Mouse (Mus musculus): ENCODE results near the gene Ccdc151.

Gene Ccdc151

DNA sequence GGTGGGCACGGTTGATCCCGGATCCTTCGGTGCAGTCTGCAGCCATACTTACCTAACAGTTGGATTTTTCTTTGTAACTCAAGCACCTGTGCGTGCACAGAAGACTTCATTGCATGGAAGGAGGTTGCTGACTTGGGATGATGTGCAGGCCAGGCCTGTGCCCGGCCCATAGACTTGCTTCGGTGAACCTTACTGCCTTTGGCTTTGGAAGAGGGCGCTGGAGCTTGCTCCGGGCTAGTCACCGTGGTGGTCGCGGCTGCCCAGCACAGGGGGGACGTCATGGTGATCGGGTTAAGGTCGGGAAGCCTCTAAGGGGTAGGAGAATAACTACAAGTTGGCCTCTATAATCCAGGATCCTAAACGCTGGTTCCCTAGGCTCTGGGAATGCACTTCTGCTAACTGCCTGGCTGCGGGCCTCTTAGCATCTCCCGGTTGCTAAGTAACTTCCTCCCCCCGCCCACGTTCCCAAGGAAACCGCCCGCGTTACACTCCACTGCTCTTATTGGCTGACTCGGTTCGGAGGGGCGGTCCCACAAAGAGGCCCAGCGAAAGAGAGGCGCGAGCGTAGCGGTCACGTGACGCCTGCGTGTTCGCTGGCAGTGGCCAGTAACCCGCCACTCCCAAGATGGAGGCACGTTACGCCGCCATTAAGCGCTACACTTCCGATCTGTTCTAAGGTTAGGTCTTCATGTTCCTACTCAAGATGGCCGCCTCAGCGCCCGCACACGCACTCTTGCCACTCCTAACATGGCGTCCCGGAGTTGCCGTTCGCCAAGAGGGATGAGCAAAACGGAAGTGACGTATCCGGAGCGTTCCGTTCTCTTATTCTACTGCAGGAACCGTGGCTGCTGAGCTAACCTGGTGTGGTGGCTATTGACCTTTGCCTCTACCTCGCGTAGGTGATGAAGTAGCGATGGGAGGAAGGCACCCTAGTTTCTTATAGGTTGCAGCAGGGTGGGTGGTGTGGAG is at the start of gene Ccdc151, which contains the start of gene Prkcsh:
Gene Ccdc151 (minus strand): TSS at position 441 of the 969 bp plus-strand sequence.
Gene Prkcsh (plus strand): TSS at position 613 of the 969 bp plus-strand sequence.
- in situ Hi-C loops (cut with MboI, MseI), result no loop called here

DNA sequence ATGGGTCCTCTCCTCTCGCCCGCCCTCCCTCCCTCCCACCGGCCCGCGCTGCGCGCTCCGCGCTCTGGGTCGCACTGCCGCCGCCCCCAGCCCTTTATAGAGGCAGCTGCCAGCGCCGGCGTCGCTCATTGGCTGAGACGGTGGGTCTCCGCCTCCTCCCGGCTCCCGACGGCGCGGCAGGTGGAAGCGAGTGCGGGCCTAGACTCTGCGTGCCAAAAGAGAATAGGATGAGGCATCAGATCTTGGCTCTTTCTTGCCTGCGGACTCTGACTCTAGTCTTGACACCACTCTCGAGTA is 49.5 kb upstream of the Ccdc151 start, which contains the start of gene Elavl3:
Gene Elavl3 (minus strand): TSS at position 66 of the 297 bp plus-strand sequence.
- in situ Hi-C loops (cut with MboI, MseI), result no loop called here

DNA sequence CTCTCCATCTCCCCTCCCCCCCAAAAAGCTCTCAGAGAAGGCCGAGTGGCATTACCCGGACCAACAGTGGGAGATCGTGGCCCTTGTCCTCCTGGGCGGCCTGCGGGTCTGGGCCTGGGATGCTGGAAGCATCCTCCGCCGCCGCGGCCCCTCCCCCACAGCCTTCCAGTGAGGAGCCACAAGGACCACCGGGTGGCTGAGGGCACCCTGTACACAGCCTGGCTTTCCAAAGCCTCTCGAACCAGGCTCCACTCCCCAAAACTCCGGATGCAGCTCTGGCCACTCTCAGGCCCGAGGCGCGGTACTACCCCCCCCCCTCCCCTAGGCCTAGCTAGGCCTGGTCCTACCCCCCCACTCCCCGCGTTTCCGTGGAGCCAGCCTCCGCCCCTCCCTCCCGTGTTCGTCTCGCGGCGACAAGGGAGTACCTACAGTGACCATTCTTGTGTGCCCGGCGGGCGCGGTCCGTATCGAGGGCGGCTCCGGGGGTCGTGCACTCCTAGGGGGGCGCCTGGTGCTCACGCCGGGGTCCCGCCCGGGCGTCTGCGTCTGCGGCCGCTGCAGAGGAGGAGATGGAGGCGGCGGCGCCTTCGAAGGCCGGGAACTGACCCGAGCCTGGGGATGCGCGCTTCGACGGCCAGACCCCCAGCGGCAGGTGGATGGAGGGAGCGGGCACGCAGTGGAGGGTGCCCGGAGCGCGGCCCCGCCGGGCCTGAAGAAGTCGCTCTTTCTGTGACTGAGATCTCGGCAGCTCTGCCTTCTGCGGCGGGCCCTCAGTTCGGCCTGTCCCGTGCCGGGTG is 48.9 kb upstream of the Ccdc151 start:
- in situ Hi-C loops (cut with MboI, MseI), result no loop called here

DNA sequence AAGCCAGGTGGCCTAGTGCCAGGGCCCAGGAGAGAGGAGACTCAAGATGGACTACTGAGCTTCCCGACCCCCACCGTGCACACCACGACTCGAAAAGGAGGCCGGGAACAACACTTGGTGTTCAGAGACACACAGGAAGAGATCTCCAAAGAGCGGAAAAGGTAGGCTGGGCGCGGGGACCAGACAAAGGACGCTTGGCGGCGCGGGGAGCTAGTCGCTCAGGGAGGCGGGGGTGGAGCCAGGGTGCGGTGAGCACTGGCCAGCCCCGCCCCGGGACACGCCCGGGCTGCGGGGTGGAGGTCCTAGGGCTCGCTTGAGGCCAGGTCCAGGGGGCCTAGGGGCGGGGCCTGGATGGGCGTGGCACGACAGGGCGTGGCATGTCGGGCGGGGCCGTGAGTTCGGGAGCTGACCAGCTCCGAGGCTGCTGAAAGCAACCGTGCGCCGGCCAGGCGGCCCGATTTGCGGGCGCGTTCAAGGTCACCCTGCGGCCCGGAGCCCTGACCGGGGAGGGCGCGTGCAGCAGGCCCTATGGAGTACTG is 48.0 kb upstream of the Ccdc151 start:
- in situ Hi-C loops (cut with MboI, MseI), result no loop called here

DNA sequence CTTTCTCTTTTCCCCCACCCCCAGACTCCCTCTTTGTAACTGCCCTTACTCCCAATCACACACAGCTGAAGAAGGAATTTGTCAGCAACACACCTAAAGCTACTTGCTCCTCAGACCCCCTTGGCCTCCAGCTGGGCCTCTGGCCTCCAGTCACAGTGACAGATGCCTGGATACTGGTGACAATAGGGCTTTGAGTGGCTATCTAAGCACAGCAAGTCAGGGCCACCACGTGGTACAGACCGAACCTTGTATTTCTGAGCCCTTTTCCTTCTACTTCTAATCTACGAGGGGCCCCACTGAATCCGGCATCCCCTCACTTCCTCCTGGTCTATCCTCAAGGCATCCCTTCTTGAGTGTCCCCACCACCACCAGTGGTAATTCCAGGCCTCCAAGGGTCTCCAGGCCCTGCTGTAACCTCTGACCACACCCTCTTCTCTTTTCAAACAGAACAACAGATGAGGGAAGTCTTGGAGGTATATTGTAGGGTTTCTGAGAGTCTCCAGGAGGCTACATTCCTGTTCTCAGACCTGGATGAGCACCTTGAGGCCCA is 47.4 kb upstream of the Ccdc151 start:
- in situ Hi-C loops (cut with MboI, MseI), result no loop called here

DNA sequence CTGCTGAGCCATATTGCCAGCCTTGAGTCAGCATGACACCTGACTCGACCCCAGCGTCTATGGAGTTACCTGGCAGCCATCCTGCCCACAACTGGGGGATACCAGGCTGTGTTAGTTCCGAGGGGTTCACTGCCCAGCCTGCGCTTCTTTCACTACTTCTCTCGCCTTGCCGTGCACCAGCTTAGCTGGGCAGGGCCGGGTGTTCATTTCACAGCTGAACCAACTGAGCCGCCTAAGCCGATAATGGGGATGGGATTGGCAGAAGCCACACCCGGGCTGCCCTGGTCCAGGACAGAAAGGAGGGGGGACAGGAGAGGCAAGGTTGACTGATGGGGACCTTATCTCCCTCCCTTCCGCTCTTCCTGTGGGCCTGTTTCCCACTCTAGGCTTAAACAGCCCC is 46.9 kb upstream of the Ccdc151 start:
- in situ Hi-C loops (cut with MboI, MseI), result no loop called here

DNA sequence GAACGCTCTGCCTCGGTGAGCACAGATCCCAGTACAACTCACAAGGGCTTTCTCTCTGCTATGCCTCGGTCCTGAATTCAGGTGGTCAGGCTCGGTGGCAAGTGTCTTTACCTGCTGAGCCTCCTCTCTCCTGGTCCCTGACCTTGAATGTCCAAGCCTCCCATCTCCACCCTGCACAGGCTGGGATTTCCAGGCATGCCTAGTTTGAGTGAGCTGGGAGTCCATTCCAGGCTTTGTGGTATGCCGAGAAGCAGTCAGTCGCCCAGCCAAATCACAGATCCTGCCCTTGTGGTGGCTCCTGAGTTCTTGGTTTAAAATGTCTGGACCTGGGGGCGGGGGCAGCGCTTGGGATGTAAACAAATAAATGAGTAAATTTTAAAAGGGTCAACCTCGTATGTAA is 44.9 kb upstream of the Ccdc151 start:
- in situ Hi-C loops (cut with MboI, MseI), result no loop called here

DNA sequence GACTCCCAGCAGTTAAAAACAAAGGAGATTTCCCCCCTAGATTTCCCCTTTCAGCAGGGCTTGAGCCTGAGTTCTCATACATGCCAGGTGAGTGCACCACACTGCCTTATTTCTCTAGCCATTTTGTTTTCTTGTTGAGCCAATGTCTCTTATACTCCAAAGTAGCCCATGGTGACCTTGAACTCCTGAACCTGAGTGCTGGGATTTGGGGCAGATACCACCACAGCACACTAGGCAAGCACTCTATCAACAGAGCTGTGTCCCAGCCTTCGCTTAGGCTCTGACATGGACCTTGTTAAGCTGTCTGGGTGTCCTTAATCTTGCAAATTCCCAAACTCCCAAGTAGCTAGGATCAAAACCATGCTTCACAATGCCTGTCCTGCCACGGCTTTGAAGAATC is 39.4 kb upstream of the Ccdc151 start:
- in situ Hi-C loops (cut with MboI, MseI), result no loop called here

DNA sequence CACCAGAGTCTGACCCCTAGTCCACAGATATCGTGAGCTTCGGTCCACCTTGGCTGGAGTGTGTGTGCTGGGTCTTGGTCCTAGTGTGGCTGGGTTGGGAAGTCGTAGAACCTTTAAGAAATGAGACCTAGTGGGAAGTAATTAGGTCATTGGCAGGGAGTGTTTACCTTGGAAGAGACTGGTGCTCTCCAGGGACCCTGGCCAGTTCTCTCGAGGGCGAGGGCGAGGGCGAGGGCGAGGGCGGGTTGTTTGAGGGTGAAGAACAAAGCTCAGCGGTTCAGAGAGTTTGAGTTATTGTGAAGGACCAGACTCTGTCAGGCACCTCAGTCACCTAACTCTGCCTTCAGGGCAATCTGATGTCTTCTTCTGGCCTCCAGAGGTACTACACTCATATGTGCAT is 35.4 kb upstream of the Ccdc151 start:
- in situ Hi-C loops (cut with MboI, MseI), result no loop called here

DNA sequence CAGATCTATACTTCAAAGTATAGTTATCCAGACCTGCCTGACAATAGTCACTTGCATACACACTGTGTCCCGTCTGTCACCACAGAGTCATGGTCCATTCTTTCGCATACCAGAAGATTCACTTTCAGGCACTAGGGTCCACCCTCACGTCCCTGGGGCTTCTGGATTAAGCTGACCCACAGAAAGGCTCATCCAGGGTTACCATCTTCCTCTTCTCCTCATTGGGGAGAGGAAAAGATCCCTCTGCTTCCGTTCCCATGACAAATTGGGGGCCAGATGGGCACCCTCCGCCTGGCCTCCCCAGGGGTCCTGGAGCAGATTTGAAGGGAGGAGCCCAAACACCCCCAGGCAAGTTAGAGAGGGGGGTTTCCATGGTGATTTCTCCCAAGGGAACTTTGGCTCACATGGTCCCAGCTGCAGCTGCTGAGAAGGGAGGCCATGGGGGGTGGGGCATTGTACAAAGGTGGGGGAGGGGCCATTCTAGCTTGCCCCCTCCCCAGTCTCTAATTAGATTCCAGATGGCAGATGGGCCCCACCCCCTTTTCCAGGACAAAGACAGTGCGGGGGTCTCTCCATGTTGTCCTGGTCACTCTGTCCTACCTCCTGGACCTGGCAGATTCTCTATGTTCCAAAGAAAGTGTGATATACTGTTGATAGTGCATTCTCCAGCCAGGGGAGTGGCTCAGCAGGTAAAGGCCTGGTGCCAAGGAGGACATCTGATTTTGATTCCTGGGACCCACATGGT is 33.0 kb upstream of the Ccdc151 start:
- in situ Hi-C loops (cut with MboI, MseI), result no loop called here

DNA sequence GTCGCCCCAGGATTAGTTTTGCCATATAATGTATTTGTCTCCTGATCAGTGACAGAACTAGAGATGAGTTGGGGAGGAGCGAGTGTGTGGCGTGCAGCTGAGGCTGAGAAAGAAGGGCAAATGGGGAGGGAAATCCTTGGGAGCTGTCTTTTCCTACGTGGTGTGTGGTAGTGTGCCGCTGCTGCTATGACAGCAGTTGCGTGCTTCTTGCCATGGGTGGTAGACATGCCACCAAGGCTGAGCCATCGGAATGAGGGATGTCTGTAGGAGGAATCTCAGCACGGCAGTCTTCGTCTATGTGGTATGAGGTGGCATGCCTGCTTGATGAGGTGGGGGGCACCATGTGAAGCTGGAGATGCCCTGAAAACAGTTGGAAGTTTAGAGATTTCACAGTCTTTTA is 28.0 kb upstream of the Ccdc151 start:
- in situ Hi-C loops (cut with MboI, MseI), result loop anchor here (5.0 kb wide), 1 partner anchor 43 kb away; the partner anchor contains the start of gene Rgl3

DNA sequence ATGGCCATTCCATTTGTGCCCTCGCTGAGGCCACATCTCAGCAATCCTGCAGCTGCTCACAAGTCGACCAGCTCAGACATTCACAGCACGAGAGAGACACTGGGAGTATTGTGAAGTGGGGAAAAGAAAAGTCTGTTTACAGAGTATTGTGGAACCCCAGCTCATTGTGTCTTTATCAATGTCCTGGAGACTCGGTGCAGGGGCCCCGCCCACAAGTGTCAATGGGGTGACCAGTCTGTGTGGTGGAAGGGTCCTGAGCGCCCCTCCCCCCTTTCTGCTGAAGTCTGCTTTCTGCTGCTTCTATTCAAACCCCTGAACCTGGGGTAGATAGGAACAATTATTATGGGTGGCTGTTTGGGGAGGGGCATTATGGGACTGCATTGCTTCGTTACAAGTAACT is 26.0 kb upstream of the Ccdc151 start:
- in situ Hi-C loops (cut with MboI, MseI), result no loop called here

DNA sequence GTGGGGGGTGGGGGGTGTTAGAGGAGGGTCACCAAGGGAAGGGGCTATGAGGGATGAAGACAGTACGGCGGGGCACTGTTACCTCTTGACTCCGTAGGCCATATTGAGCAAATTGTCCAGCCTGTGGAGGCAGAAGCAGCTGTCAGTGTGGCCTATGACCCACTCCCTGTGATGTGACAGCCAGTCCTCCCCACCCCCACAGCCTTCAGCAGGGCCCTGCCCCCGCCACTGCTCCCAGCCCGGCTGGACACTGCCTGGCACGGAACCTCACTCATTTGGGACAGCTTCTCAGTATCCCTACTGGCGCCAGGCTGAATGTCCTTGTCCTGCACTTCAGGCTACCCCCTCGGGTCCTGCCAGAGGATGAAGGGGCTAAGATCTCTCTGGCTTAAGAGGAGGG is 22.2 kb upstream of the Ccdc151 start:
- in situ Hi-C loops (cut with MboI, MseI), result no loop called here

DNA sequence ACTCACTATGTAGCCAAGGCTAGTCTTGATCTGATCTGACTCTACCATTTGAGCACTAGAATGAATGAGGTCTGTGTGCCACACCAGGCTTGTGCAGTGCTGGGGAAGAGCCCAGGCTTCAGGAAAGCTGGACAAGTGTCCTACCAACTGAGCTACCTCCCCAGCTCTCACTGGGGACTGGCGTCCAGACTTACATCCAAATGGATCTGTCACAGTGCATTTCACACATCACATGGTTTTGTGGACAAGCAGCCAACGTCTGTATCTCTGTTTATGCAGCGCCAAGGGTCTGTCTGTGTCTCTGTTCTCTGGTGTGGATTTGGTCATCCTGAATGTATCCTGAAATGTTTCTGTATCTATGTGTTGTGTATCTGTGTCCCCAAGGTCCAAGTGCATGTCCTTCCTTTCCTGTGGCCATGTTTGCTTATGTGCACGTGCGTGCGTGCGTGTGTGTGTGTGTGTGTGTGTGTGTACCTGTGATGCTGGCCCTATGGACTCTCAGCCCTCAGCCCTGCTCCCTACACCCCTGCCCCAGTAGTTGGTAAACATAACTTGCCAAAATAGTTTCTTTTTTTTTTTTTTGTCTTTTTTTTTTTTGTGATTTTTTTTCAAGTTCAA is 14.9 kb upstream of the Ccdc151 start:
- in situ Hi-C loops (cut with MboI, MseI), result no loop called here

DNA sequence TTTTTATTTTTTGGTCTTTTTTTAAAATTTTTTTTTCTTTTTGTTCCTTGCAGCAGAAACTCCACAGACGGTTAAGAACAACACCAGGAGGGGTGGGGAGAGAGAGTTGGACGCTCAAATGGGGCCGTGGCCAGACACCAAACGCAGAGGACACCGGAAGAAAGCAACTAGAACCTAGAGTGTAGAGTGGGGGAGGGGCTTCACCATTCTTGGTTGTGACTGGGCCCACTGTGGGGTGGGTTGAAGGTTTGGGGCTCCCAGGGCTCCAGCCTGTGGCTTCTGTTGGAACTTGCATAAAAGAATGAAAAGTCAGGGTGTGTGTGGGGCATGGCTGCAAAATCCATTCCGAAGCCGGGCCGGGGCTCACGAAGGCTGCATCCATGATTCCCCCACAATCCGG is 13.8 kb upstream of the Ccdc151 start:
- in situ Hi-C loops (cut with MboI, MseI), result no loop called here

DNA sequence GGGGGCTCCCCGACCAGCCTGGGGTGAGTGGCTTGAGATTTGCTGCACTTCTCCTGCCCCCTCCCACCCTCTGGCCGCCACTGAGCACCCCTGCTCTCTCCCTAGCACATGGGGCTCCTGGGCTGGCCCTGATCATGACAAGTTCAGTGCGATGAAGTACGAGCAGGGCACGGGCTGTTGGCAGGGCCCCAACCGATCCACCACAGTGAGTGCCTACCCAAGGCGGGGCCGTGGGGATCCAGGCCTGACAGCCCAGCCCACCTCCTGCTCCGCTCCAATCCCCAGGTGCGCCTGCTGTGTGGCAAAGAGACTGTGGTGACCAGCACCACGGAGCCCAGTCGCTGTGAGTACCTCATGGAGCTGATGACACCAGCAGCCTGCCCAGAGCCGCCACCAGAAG is 10.3 kb upstream of the Ccdc151 start:
- in situ Hi-C loops (cut with MboI, MseI), result no loop called here

DNA sequence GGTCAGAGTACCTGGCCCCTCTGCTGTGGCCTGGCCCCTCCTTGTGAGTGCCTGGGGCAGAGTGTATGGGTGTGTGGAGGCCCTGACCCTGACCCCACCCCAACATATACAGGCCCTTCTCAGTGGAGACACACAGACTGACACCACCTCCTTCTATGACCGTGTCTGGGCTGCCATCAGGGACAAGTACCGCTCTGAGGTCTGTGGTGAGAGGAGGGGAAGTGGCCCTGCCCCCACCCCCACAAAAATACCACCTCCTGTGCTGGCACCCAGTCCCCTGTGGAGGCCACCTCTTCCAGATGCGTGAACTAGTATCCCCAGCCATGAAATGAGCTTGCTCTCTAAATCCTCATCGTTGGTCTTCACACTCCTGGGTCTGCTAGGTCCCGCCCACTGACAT is 8.6 kb upstream of the Ccdc151 start:
- in situ Hi-C loops (cut with MboI, MseI), result no loop called here

DNA sequence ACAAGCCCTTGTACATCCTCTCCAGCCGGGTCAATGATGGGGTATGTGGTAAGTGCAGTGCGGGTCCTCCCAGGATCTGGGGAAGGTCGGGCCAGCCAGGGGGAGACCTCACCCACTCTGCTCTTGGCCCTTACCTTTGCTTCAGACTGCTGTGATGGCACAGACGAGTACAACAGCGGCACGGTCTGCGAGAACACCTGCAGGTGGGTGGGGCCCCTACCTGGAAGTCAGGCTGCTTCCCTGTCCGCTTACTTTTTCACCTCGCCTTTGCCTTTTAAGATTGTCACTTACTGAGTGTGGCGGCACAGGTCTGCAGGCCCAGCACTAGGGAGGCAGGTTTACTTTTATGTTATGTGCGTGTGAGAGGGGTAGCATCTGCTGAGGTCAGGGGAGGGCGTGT is 2.1 kb upstream of the Ccdc151 start:
- in situ Hi-C loops (cut with MboI, MseI), result no loop called here

DNA sequence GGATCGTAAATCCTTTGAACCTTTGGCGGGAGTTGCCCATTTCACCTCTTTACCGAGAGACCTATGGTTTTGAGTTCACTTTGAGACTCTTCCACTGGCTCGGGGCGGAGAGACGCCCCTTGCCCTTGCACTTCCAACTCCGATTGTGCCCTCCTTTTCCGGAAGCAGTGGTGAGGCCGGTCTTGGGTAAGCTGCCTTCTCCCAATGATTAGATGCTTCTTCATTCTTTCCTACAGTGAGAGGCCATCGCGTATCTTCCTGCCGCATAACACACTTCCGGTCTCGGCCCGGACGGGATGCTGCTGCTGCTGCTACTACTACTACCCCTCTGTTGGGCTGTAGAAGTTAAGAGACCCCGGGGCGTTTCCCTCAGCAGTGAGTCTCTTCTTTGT is 725 bp upstream of the Ccdc151 start:
- in situ Hi-C loops (cut with MboI, MseI), result no loop called here

DNA sequence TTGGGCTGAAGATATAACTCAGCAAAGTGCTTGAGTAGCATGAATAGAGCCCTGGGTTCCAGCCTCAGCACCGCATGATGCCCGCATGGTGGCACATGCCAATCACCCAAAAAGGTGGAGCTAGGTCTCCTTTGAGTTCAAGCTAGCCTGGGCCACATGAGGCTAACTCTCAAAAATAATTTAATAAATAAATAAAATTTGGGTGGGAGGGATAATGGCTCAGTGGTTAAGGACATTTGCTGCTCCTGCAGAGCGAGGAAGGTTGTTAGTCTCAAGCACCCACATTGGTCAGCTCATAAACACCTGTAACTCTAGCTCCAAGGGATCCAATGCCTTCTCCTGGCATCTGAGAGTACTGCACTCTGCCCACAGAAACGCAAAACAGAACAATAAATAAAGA is 801 bp downstream of the Ccdc151 start:
- in situ Hi-C loops (cut with MboI, MseI), result no loop called here

DNA sequence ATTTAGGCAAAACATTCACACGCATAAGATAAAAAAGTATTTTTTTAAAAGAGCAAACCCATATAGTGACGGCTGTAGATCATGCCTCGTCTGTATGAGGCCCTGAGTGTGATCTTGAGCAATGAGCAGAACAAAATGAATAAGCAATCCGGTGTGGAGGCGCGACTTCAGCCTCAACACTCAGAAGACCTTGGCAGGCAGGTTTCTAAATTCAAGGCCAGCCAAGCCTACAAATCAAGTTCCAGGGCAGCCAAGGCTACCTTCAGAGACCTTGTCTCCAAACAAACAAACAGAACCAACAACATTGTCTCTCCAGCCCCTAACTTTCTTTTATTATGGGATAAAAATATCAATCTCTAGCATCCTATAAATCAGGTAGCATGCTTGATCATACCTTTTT is 2.1 kb downstream of the Ccdc151 start:
- in situ Hi-C loops (cut with MboI, MseI), result no loop called here
